Mouse (Mus musculus) left cerebral cortex, adult 6 months (tissue): Measurements from ENCODE around the gene Hist2h2bb. TPM values are rescaled to one million over a fixed set of nuclear protein-coding genes. Genes with fewer than 3 reads are reported as not detected.

ENCODE experiments used
- long read RNA-seq, 2 experiments: library from polyadenylated mRNA; unstranded; transcript quantifications; one replicate each; pipeline ENCODE4 v2.0.0; 2019 to 2020
- polyA plus RNA-seq: library from polyadenylated mRNA; unstranded; fragments of <200 nt; fragmentation: Nextera tagmentation; gene quantifications from 2 replicates; pipeline ENCODE4 v1.2.3, GENCODE M21; 2021

Gene Hist2h2bb
- polyA plus RNA-seq, result not detected in 2 replicates
- long read RNA-seq, experiment 1, result 0 reads
- long read RNA-seq, experiment 2, result 0 reads

GRCm38 (mm10) chr3:96269511-96270474 lies at the start of gene Hist2h2bb:
TSS of gene Hist2h2bb (plus strand) at chr3:96269752.

GRCm38 (mm10) chr3:96220765-96221639 lies 48.5 kb upstream of the Hist2h2bb start, which contains the start of the genes Hist2h2ac and Hist2h2be:
TSS of gene Hist2h2ac (minus strand) at chr3:96220880.
TSS of gene Hist2h2be (plus strand) at chr3:96221119.

GRCm38 (mm10) chr3:96238954-96239793 lies 30.4 kb upstream of the Hist2h2bb start, which contains the start of gene Hist2h3c2:
TSS of gene Hist2h3c2 (minus strand) at chr3:96239127.

GRCm38 (mm10) chr3:96239949-96240798 lies 29.4 kb upstream of the Hist2h2bb start, which contains the start of gene Hist2h2aa2:
TSS of gene Hist2h2aa2 (minus strand) at chr3:96240276.

GRCm38 (mm10) chr3:96245003-96245886 lies 24.3 kb upstream of the Hist2h2bb start, which contains the start of gene Hist2h2aa1:
TSS of gene Hist2h2aa1 (plus strand) at chr3:96245497.

GRCm38 (mm10) chr3:96246427-96246856 lies 23.1 kb upstream of the Hist2h2bb start, which contains the start of gene Hist2h3c1:
TSS of gene Hist2h3c1 (plus strand) at chr3:96246685.

GRCm38 (mm10) chr3:96262979-96263550 lies 6.5 kb upstream of the Hist2h2bb start, which contains the start of gene Hist2h4:
TSS of gene Hist2h4 (minus strand) at chr3:96263311.

GRCm38 (mm10) chr3:96268051-96268775 lies 1.3 kb upstream of the Hist2h2bb start, which contains the start of gene Hist2h3b:
TSS of gene Hist2h3b (plus strand) at chr3:96268654.

GRCm38 (mm10) chr3:96293787-96294186 lies 24.2 kb downstream of the Hist2h2bb start, which contains the start of gene Fcgr1:
TSS of gene Fcgr1 (minus strand) at chr3:96293969.

Other genes with a start within 250 kb of the Hist2h2bb start
- gene Vps45, start 211.3 kb upstream of the Hist2h2bb start, polyA plus RNA-seq, result 26.6 and 36.6 TPM in 2 replicates
- gene Otud7b, start 165.2 kb upstream of the Hist2h2bb start, polyA plus RNA-seq, result 6.3 and 9.2 TPM in 2 replicates
- gene Mtmr11, start 107.7 kb upstream of the Hist2h2bb start, polyA plus RNA-seq, result 2.8 and 3.6 TPM in 2 replicates
- 17.7 and 42.8 TPM in 2 replicates for gene Sf3b4, start 97.4 kb upstream of the Hist2h2bb start, polyA plus RNA-seq
- gene Sv2a, start 88.6 kb upstream of the Hist2h2bb start, polyA plus RNA-seq, result 68.9 and 69.5 TPM in 2 replicates
- 65.5 and 81.7 TPM in 2 replicates for gene Bola1, start 50.0 kb upstream of the Hist2h2bb start, polyA plus RNA-seq
- 0.48 TPM in 1 of 2 replicates, not detected in the other for gene Hist2h2ab, start 49.9 kb upstream of the Hist2h2bb start, polyA plus RNA-seq
- gene Hist2h2ac, start 48.9 kb upstream of the Hist2h2bb start, polyA plus RNA-seq, result 1.9 and 7.2 TPM in 2 replicates
- gene Hist2h2be, start 48.6 kb upstream of the Hist2h2bb start, polyA plus RNA-seq, result 3.9 and 7.0 TPM in 2 replicates
- 1.3 and 4.7 TPM in 2 replicates for gene Hist2h3c2, start 30.6 kb upstream of the Hist2h2bb start, polyA plus RNA-seq
- gene Hist2h2aa2, start 29.5 kb upstream of the Hist2h2bb start, polyA plus RNA-seq, result 72.8 and 123 TPM in 2 replicates
- 110 and 145 TPM in 2 replicates for gene Hist2h2aa1, start 24.3 kb upstream of the Hist2h2bb start, polyA plus RNA-seq
- 0.31 and 0.82 TPM in 2 replicates for gene Hist2h3c1, start 23.1 kb upstream of the Hist2h2bb start, polyA plus RNA-seq
- gene Hist2h4, start 6.4 kb upstream of the Hist2h2bb start, polyA plus RNA-seq, result 0.64 and 1.9 TPM in 2 replicates
- gene Hist2h3b, start 1.1 kb upstream of the Hist2h2bb start, polyA plus RNA-seq, result 3.8 and 8.0 TPM in 2 replicates
- gene Fcgr1, start 24.2 kb downstream of the Hist2h2bb start, polyA plus RNA-seq, result 2.0 and 4.6 TPM in 2 replicates
- not detected in 2 replicates for gene BC107364, start 182.6 kb downstream of the Hist2h2bb start, polyA plus RNA-seq